Mouse (Mus musculus) heart, embryonic 10.5 days (tissue): ENCODE results near the gene Padi6. TPM values are rescaled to one million over a fixed set of nuclear protein-coding genes. Genes with fewer than 3 reads are reported as not detected.
A peak's percentile ranks its signal among the peaks of the same experiment; 100 is the strongest.

Experiments used
- DNase-seq: peaks from one replicate; pipeline ENCODE4 v3.0.0-alpha.2; 2017; ENCODE audit warnings: low spot score
- H3K27ac ChIP-seq: fragments of 300-500 bp; sonication (generic); 2 replicates; pipeline ENCODE4 v1.5.1; 2016; ENCODE audit warnings: mild to moderate bottlenecking
- H3K27me3 ChIP-seq: fragments of 300-500 bp; sonication (generic); 2 replicates; pipeline ENCODE4 v1.6.1; 2016; ENCODE audit warnings: mild to moderate bottlenecking; ENCODE audit not compliant: poor library complexity, insufficient read depth, severe bottlenecking
- H3K36me3 ChIP-seq: fragments of 300-500 bp; sonication (generic); 2 replicates; pipeline ENCODE4 v1.6.1; 2016; ENCODE audit warnings: mild to moderate bottlenecking, moderate library complexity
- H3K4me1 ChIP-seq: fragments of 300-500 bp; sonication (generic); 2 replicates; pipeline ENCODE4 v1.6.1; 2016; ENCODE audit warnings: mild to moderate bottlenecking
- H3K4me3 ChIP-seq: fragments of 300-500 bp; sonication (generic); 2 replicates; pipeline ENCODE4 v1.5.1; 2016; ENCODE audit warnings: mild to moderate bottlenecking, moderate library complexity
- H3K9me3 ChIP-seq: fragments of 300-500 bp; sonication (generic); 2 replicates; pipeline ENCODE4 v1.6.1; 2016; ENCODE audit warnings: mild to moderate bottlenecking, moderate library complexity
- WGBS: fragments of 180-500 bp; shearing (Covaris S2); methylation state at CpG from one replicate; pipeline ENCODE4 v1.1.7; 2016; 5-methylcytosine and 5-hydroxymethylcytosine counted together
- polyA plus RNA-seq: library from polyadenylated mRNA; unstranded; fragments of >200 nt; fragmentation: Nextera tagmentation; extraction: Ambion mirVana; gene quantifications from 2 replicates; pipeline ENCODE4 v1.2.1, GENCODE M21; 2016

The Padi6 gene
- polyA plus RNA-seq, 1 experiment from 2014 or later = not detected

DNA sequence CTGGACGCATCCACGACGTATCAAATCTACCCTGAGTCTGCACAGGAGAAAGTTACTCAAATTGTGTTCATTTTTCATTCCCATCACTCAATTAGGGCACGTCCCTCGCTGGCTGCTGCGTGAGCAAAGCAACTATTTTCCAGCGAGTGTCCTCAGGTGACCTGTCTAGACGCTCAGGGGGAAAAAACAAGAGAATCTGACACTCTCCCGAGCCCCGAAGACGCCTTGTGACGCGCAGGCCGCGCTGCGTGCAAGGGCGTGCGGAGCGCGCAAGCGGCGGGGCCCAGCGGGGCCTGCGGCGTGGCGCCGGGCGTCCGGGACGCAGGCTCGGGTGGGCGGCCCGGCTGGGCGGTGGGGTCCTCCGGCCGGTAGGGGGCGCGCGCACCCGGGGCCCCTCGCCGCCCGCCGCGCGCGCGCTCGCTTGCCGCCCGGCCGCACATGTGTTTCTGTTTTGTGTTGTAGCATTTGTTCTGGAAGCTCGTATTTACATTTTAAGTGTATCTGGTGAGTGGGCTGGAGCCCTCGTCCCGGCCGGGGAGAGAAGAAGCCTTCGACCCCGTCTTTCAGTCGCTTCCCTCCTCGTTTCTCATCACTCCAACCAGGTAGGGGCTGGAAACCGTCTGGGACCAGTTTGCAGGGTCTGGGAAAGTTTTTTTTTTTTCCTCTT lies 41.3 kb downstream of the Padi6 start:
- H3K36me3 ChIP-seq = peaks cover 19% of the 10 kb centered on the region
- WGBS = 1% methylated on average over 61 of the region's 61 CpGs

DNA sequence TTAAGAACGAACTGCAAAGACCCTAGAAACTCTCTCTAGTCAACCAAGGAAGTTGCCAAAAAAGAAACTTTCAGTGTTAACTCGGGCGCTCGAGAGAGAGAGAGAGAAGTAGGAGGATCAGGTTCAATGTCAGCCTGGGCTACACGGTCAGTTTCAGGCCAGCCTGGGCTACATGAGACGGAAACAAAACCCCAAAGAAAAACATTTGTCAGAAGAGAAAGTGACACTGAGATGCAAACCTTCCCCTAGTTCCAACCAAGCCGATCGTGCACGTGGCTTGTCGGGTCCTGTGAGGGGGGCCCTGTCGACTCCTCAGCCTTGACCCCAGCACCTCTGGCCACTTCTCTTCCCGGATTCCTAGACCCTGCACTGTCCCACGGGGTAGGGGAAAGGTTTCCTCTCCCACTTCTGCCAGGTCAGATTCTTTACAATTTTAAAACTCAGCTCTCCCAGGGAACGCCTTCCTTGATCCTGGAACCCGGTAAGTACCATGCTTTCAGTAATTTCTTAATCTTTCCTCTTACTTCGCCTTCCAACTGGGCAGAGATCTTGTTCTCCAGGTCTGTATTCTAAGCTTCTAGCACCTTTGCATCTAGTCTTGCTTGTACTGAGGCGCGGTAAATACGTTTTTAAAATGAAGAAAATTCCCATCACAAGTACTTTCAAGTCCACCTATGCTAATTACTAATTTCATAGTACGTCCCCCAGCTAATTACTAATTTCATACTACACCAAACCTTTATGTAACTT lies 42.0 kb downstream of the Padi6 start, which contains the start of gene Rcc2:
Rcc2 (plus strand) TSS at position 273 of the 750 bp plus-strand sequence.
- H3K27me3 ChIP-seq = peaks cover 25% of the 10 kb centered on the region
- H3K9me3 ChIP-seq = no peaks in the 10 kb centered on the region
- peaks cover 12% of the 10 kb centered on the region for H3K36me3 ChIP-seq
- peak within 1 kb of the TSS; percentile 96 for H3K4me3 ChIP-seq
- peaks cover 42% of the 10 kb centered on the region for H3K4me1 ChIP-seq
- no peak for DNase-seq
- WGBS = 6% methylated on average over 20 of the region's 20 CpGs
- peak within 1 kb of the TSS; percentile 98 for H3K27ac ChIP-seq

More for the DNA sequence above, 41.3 kb downstream of the Padi6 start:
- Histone ChIP-seq H3K9me3 (no peaks in the 10 kb centered on the region), H3K27ac (peak overlapping the region; percentile 98), H3K4me3 (peak overlapping the region; percentile 96), H3K4me1 (peaks cover 41% of the 10 kb centered on the region), H3K27me3 (peaks cover 25% of the 10 kb centered on the region)
- DNase-seq = peak; percentile 89

DNA sequence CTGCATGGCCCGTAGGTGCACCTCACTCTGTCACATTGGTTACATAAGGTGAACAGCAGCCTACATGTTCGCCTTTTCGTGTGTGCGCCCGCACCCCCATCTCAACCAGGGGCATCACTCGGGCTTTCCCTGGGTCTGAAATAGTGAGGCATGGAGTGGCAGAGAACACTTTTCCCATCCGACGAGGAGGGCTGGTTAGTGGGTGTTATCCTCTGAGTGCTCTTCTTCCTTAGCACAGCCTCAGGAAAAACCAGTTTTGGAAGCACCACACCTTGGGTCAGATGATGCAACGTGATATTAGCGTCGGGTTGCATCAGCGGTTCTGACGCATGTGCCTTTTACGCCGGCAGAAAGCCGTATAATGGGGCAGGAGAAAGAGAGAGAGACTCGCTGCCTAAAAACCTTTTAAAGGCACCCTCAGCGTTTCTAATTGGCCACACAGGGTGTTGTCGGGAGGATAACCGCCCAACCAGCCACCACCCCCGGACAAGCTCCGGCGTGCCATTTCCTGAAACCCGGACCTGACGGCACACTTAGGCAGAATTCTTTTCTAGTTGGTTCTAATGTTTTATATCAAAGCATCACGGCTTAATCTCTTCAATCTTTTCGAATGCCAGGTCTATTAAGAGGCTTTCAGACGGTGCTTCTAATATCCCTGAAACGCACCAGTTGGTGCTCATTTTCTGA lies 42.9 kb downstream of the Padi6 start:
- H3K4me1 ChIP-seq = peaks cover 34% of the 10 kb centered on the region
- 6% methylated on average over 29 of the region's 29 CpGs for WGBS
- peak overlapping the region; percentile 98; the same call in 1 of the 2 replicates for H3K27ac ChIP-seq

DNA sequence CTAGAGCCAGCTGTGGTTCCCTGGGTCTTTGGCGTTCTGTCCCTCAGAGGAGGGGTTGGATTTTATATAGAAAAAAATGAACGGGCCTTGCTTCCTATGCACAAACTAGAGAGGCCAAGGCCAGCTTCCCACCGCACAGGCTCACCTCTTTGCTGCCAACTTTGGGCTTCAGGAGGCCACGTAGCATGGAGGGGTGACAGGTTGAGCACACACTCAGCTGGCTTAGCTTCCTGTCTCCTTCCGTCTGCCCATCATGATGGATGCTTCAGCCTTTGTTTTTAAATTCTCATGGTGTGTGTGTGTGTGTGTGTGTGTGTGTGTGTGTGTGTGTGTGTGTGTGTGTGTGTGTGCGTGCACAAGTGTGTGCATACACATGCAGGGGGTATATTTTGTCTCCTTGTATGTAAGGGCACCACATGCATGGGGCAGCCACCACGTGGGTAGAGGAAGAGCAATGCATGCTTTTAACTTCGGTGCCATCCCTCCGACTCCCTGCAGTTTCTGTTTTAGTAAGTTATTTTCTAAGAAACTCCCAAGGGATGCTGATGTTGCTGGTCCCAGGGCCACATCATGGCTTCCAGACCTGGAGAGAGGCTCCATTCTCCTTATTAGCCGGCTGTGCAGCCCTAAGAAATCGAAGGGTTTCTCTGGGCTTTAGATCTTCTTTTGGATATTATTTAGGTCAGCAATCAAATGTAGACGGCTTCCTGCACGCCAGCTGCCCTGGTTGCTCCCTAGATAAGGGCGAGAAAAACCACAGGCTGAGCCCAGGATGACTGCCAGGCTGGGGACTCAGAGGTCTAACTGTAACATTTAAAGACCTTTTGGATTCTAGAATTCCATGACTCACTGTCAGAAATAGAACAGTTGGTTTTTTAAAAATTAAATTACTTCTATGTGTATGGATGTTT lies 46.5 kb downstream of the Padi6 start:
- 68% methylated on average over 13 of the region's 14 CpGs for WGBS
- no peak for DNase-seq
- Histone ChIP-seq H3K4me1 (peaks cover 14% of the 10 kb centered on the region; the same call in 1 of the 2 replicates), H3K36me3 (no peaks in the 10 kb centered on the region), H3K4me3 (no peak overlapping the region), H3K9me3 (no peaks in the 10 kb centered on the region), H3K27ac (no peak overlapping the region), H3K27me3 (peaks cover 25% of the 10 kb centered on the region)

More for the DNA sequence above, 42.9 kb downstream of the Padi6 start:
- peak; percentile 88 for DNase-seq
- Histone ChIP-seq H3K9me3 (no peaks in the 10 kb centered on the region), H3K27me3 (peaks cover 25% of the 10 kb centered on the region), H3K36me3 (0 out of 2 replicates have a peak, but pooled peaks cover 3% of the 10 kb centered on the region), H3K4me3 (peak overlapping the region; percentile 96)

DNA sequence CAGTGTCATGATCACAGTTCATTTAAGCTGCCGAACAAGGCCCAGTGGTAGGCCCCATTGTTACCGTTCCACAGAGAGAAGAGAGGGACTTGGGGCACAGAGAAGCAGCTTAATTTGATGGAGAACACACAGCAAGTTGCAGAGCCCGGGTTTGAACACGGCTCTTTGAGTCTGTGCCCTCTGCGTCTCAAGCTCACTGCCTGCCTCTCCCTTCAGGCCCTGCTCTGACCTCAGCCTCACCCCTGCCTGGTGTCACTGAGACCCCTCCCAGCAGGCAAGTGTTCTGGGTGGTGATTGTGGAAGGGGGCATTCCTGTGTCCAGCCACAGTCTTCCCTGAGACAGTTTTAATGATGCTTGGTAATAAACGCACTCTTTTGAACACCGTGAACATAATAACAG lies 47.3 kb downstream of the Padi6 start:
- Histone ChIP-seq H3K27ac (no peak overlapping the region), H3K27me3 (peaks cover 24% of the 10 kb centered on the region), H3K9me3 (no peaks in the 10 kb centered on the region), H3K36me3 (no peaks in the 10 kb centered on the region), H3K4me3 (no peak overlapping the region), H3K4me1 (peaks cover 12% of the 10 kb centered on the region)
- 80% methylated on average over 7 of the region's 7 CpGs for WGBS
- no peak for DNase-seq

DNA sequence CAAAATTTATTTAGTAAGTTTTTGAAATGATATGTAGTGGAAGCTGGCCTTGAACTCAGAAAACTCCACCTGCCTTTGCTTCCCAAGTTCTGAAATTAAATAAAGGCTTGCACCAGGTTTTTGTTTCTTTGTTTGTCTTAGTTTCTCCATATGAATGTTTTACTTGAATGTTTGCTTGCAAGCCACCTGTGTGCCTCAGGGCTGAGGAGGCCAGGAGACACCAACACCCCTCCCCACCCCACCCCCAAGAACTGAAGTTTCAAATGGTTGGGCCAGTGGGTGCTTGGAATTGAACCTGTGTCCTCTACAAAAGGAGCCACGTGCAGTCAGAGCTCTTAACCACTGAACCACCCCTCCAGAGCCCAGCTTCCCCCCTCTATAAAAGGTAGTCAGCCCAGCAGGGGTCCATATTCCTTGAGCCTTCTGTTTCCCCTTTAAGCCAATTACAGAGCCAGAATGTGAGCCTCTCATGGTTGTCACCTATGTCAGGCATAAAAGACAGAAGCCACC lies 47.8 kb downstream of the Padi6 start:
- Histone ChIP-seq H3K27me3 (peaks cover 20% of the 10 kb centered on the region), H3K4me3 (no peak overlapping the region), H3K27ac (no peak overlapping the region), H3K4me1 (peaks cover 13% of the 10 kb centered on the region), H3K36me3 (no peaks in the 10 kb centered on the region), H3K9me3 (no peaks in the 10 kb centered on the region)
- no peak for DNase-seq
- WGBS = 24% methylated on average over 1 of the region's 1 CpGs

DNA sequence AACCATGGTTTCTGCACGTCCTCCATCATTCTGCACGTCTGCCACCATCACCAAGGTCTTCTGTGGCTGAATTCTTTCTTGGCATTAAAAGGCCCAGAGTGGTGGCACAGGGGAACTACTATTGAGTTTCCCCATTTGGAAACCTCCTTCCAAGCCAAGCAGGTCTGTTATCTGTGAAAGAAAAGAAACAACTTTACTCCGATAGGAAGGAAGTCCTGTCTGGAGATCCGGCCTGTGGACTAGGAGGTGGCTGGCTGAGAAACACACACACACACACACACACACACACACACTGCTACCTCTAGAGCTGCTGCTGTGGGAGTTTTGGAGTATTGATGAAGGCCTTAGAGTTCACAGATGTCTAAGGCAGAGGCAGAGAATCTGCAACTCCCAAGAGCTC lies 48.9 kb downstream of the Padi6 start:
- no peak overlapping the region for H3K27ac ChIP-seq
- no peaks in the 10 kb centered on the region for H3K9me3 ChIP-seq
- 44% methylated on average over 4 of the region's 4 CpGs for WGBS
- H3K27me3 ChIP-seq = peaks cover 17% of the 10 kb centered on the region
- H3K4me1 ChIP-seq = peaks cover 13% of the 10 kb centered on the region
- H3K4me3 ChIP-seq = no peak overlapping the region
- no peaks in the 10 kb centered on the region for H3K36me3 ChIP-seq
- DNase-seq = no peak

DNA sequence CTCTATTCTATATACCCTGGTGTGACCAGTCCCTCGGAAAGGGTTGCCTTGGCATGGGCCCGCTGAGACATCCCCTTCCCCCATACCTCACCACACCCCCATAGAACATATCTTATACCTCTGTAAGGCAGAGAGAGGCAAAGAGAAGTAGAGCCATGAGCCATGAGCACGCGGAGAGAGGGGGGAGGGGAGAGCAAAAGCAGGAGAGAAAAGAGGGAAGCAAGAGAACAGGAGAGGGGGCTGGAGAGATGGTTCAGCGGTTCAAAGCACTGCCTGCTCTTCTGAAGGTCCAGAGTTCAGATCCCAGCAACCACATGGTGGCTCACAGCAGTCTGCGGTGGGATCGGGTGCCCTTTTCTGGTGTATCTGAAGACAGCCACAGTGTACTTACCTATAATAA lies 51.0 kb downstream of the Padi6 start:
- WGBS = 65% methylated on average over 7 of the region's 7 CpGs
- Histone ChIP-seq H3K9me3 (no peaks in the 10 kb centered on the region), H3K36me3 (no peaks in the 10 kb centered on the region), H3K4me3 (no peak overlapping the region), H3K27ac (no peak overlapping the region), H3K27me3 (peaks cover 12% of the 10 kb centered on the region; the same call in 1 of the 2 replicates), H3K4me1 (peaks cover 18% of the 10 kb centered on the region)
- DNase-seq = no peak

DNA sequence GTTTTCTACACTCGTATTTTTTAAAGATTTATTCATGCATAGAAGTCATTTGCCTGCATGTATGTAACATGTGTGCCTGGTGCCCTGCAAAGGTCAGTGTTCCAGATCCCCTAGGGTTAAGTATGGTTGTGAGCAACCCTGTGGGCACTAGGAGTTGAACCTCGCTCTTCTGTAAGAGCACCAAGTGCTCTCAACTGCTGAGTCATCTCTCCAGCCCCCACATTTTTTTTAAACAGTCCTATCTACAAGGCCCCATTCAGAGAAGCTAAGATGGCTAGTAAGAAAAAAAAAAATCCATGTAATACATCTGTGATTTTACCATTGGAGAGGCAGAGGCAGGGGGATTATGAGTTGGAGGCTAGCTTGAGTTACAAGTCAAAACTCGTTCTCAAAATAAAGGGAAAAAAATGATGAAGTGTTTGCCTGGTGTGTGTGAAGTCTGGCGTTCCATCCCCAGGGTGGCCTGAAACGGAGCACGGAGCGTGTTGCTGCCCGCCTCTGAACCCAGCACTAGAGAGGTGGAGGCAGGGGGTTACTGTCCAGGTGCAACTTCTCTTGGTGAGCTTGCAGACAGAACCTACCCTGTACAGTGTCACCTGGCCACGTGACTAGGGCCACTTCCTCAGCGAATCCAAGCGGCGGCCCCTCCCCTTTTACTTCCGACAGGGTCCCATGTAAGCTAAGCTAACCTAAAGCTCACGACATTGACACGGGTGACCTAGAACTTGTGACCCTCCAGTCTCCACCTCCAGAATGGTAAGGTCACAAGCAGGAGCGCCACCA lies 52.4 kb downstream of the Padi6 start:
- H3K4me3 ChIP-seq = no peak overlapping the region
- WGBS = 60% methylated on average over 16 of the region's 16 CpGs
- peaks cover 16% of the 10 kb centered on the region for H3K4me1 ChIP-seq
- 0 out of 2 replicates have a peak overlapping the region, but pooled peaks have one; percentile 25 for H3K27ac ChIP-seq
- peak; percentile 79 for DNase-seq
- no peaks in the 10 kb centered on the region for H3K9me3 ChIP-seq
- peaks cover 12% of the 10 kb centered on the region; the same call in 1 of the 2 replicates for H3K27me3 ChIP-seq
- no peaks in the 10 kb centered on the region for H3K36me3 ChIP-seq

DNA sequence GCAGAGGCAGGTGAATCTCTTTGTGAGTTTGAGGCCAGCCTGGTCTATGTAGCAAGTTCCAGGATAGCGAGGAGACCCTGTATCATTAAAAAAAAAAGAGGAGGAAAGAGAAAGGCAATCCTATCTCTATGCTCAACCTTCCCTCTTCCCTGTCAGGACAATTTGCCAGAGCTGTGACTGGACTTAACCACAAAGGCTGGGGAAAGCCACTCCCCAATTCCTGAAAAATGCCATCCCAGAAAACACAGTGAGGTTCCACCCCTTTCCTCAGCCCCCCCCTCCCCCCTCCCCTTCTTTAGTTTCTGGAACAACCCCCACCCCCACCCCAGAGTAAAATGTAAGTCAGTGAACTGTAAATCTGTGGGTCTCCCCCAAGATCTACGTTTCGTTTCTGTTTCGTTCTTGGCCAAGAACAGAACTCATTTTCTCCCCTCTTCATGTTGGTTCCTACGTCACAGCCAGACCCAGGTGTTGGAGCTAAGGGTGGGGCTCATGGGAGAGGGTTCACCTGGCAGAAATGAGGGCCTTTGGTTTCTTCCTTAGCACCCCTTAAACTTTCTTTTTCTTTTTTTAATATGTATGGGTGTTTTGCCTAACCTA lies 53.5 kb downstream of the Padi6 start:
- Histone ChIP-seq H3K36me3 (no peaks in the 10 kb centered on the region), H3K27ac (no peak overlapping the region), H3K27me3 (peaks cover 12% of the 10 kb centered on the region; the same call in 1 of the 2 replicates), H3K4me1 (peaks cover 28% of the 10 kb centered on the region), H3K9me3 (no peaks in the 10 kb centered on the region), H3K4me3 (no peak overlapping the region)
- 83% methylated on average over 5 of the region's 5 CpGs for WGBS
- no peak for DNase-seq
